Mouse (Mus musculus) left cerebral cortex, postnatal 4 days (tissue): ENCODE results near the gene Slc9a6. TPM values are rescaled to one million over a fixed set of nuclear protein-coding genes. Genes with fewer than 3 reads are reported as not detected.

Experiments used
- microRNA-seq: library from miRNA; unstranded; fragments of <30 nt; microRNA quantifications from one replicate; pipeline ENCODE4 v1.2.0, GENCODE M21; 2022
- total RNA-seq, 2 experiments: library from RNA; stranded (reverse); gene quantifications; 2 replicates each; pipeline ENCODE4 v1.2.3; 2021

The Slc9a6 gene
- total RNA-seq, 2 experiments from 2014 or later, result 103 to 116 TPM

Small RNAs within 50 kb of the gene (microRNA-seq; reads per million reads assigned to microRNA genes)
- not detected for gene Mir5116

Other genes starting within 250 kb of the Slc9a6 start
- 10 to 100 TPM; 35.4 to 37.0 TPM for gene Smim10l2a, start 235.2 kb upstream of the Slc9a6 start, total RNA-seq
- gene Gm2174, start 161.8 kb upstream of the Slc9a6 start, total RNA-seq, result not detected
- 10 to 100 TPM; 26.8 to 27.0 TPM for gene Ints6l, start 154.9 kb upstream of the Slc9a6 start, total RNA-seq
- gene Gm10477, start 85.0 kb upstream of the Slc9a6 start, total RNA-seq, result not detected
- not detected for gene Gm648, start 60.2 kb upstream of the Slc9a6 start, total RNA-seq
- gene Mmgt1, start 11.7 kb upstream of the Slc9a6 start, total RNA-seq, result 10 to 100 TPM; 37.0 to 37.2 TPM
- gene Fhl1, start 122.0 kb downstream of the Slc9a6 start, total RNA-seq, result 100 to 1,000 TPM; 153 to 169 TPM
- under 1 TPM; 0.36 to 0.48 TPM for gene Map7d3, start 212.6 kb downstream of the Slc9a6 start, total RNA-seq